Mouse (Mus musculus) 3T3-L1 (cell line): ENCODE data around the gene Tpra1.

Experiments
- DNase-seq: peaks from one replicate; pipeline ENCODE4 v3.0.0-alpha.2; 2015; ENCODE audit warnings: low read depth, low spot score

The Tpra1 gene

GRCm38 (mm10) chr6:88926870-88927269 lies 24.8 kb downstream of the Tpra1 start:
- DNase-seq = peak; percentile 77

GRCm38 (mm10) chr6:88927595-88927994 lies 25.5 kb downstream of the Tpra1 start:
- peak; percentile 94 for DNase-seq

- peak; percentile 40 for DNase-seq
Measured at GRCm38 (mm10) chr6:88928026-88928425, 26.0 kb downstream of the Tpra1 start.

- peak; percentile 89 for DNase-seq
Measured at GRCm38 (mm10) chr6:88928576-88928975, 26.5 kb downstream of the Tpra1 start.

GRCm38 (mm10) chr6:88929451-88929850 lies 27.4 kb downstream of the Tpra1 start:
- no peak for DNase-seq

GRCm38 (mm10) chr6:88930049-88930448 lies 28.0 kb downstream of the Tpra1 start:
- no peak for DNase-seq

- no peak for DNase-seq
Measured at GRCm38 (mm10) chr6:88931449-88931848, 29.4 kb downstream of the Tpra1 start.

- no peak for DNase-seq
Measured at GRCm38 (mm10) chr6:88934132-88934531, 32.1 kb downstream of the Tpra1 start.

- peak; percentile 79 for DNase-seq
Measured at GRCm38 (mm10) chr6:88934816-88935215, 32.8 kb downstream of the Tpra1 start.

GRCm38 (mm10) chr6:88935735-88936276 lies 33.8 kb downstream of the Tpra1 start:
- peak; percentile 88 for DNase-seq

GRCm38 (mm10) chr6:88936342-88937213 lies 34.5 kb downstream of the Tpra1 start:
- DNase-seq = no peak

- DNase-seq = no peak
Measured at GRCm38 (mm10) chr6:88937214-88937549, 35.1 kb downstream of the Tpra1 start.

- DNase-seq = no peak
Measured at GRCm38 (mm10) chr6:88937971-88938663, 36.1 kb downstream of the Tpra1 start.

- DNase-seq = no peak
Measured at GRCm38 (mm10) chr6:88938664-88939055, 36.6 kb downstream of the Tpra1 start.

GRCm38 (mm10) chr6:88939281-88940089 lies 37.4 kb downstream of the Tpra1 start:
- DNase-seq = peak; percentile 69

- DNase-seq = peak; percentile 21
Measured at GRCm38 (mm10) chr6:88940090-88940916, 38.3 kb downstream of the Tpra1 start.

- peak; percentile 87 for DNase-seq
Measured at GRCm38 (mm10) chr6:88941628-88942027, 39.6 kb downstream of the Tpra1 start.

- no peak for DNase-seq
Measured at GRCm38 (mm10) chr6:88942595-88942994, 40.5 kb downstream of the Tpra1 start.

GRCm38 (mm10) chr6:88943666-88944065 lies 41.6 kb downstream of the Tpra1 start:
- DNase-seq = no peak

- DNase-seq = no peak
Measured at GRCm38 (mm10) chr6:88946442-88946841, 44.4 kb downstream of the Tpra1 start.

GRCm38 (mm10) chr6:88947771-88948170 lies 45.7 kb downstream of the Tpra1 start:
- no peak for DNase-seq
